Mouse (Mus musculus) stomach, embryonic 15.5 days (tissue): Measurements from ENCODE around the gene Trio. TPM values are rescaled to one million over a fixed set of nuclear protein-coding genes. Genes with fewer than 3 reads are reported as not detected.

Experiments
- ATAC-seq: fragments of 200-750 bp; cut with Nextera tagmentation; 2 replicates; pipeline ENCODE4 v1.8.0; 2017; ENCODE audit warnings: low read depth, moderate number of reproducible peaks, moderate TSS enrichment; ENCODE audit not compliant: insufficient read depth, low FRiP score
- H3K27ac ChIP-seq: fragments of 300-500 bp; sonication (generic); 2 replicates; pipeline ENCODE4 v1.5.1; 2015; ENCODE audit warnings: mild to moderate bottlenecking, inconsistent platforms
- H3K27me3 ChIP-seq: fragments of 300-500 bp; sonication (generic); replicated peaks from 2 replicates; pipeline ENCODE4 v1.6.1; 2015; ENCODE audit warnings: inconsistent platforms
- H3K36me3 ChIP-seq: fragments of 300-500 bp; sonication (generic); 2 replicates; pipeline ENCODE4 v1.6.1; 2015; ENCODE audit warnings: inconsistent platforms
- H3K4me1 ChIP-seq: fragments of 300-500 bp; sonication (generic); 2 replicates; pipeline ENCODE4 v1.6.1; 2015; ENCODE audit warnings: inconsistent platforms
- H3K4me2 ChIP-seq: fragments of 300-500 bp; sonication (generic); 2 replicates; pipeline ENCODE4 v1.6.1; 2015; ENCODE audit warnings: mild to moderate bottlenecking, inconsistent platforms
- H3K4me3 ChIP-seq: fragments of 300-500 bp; sonication (generic); replicated peaks from 2 replicates; pipeline ENCODE4 v1.5.1; 2015; ENCODE audit warnings: inconsistent platforms
- H3K9ac ChIP-seq: fragments of 300-500 bp; sonication (generic); 2 replicates; pipeline ENCODE4 v1.6.1; 2015; ENCODE audit warnings: inconsistent platforms
- H3K9me3 ChIP-seq: fragments of 300-500 bp; sonication (generic); 2 replicates; pipeline ENCODE4 v1.6.1; 2016; ENCODE audit warnings: inconsistent platforms
- WGBS: fragments of 180-500 bp; shearing (Covaris S2); methylation state at CpG from one replicate; pipeline ENCODE4 v1.1.7; 2015; 5-methylcytosine and 5-hydroxymethylcytosine counted together
- polyA plus RNA-seq: library from polyadenylated mRNA; unstranded; fragments of >200 nt; fragmentation: Nextera tagmentation; extraction: Ambion mirVana; gene quantifications from 2 replicates; pipeline ENCODE4 v1.2.1, GENCODE M21; 2015

The Trio gene
- polyA plus RNA-seq, 1 experiment from 2014 or later, result 26.7 TPM

DNA sequence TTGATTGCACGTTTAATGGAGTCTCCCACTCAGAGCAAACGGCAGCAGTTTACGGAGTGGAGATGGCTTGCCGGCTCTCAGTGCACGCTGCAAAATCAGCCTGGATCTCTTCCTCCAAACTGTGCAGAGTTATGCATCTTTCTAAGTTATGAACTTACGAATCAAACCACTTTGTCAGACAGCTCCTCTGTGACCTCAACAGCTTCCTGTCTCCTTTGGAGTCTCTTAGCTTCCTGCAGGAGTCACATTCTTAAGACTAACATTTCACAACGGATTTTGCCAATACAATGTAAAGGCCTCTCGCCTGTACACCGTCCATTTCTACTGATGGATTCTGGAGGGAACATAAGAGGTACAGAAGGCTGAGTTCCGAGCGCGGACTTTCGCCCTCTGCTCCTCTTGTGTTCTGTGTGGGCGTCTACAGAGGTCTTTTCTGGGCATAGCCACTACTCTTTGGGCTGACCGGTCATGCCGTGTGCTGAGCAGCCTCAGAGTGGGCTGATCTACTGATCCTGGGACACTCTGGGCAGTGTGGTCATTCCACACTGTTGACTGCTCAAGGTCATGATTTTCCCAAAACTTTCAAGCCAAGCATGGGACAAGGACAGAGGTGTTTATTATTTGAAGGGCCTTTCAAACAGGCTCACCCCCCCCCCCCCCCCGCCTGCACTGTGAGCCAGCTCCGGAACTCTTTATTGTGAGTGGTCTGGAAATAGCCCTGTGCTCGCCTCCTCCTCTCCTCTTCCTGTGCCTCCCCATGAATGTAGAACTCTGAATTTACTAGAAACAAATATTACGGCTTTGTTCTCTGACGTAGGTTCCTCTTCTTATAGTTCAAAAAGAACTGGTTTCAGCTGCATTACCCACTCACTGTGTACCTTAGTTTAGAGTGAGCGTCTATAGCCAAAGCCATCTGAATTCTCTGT, 229.4 kb downstream of the Trio start:
- no peak overlapping the region for H3K9ac ChIP-seq
- no peaks in the 10 kb centered on the region for H3K27me3 ChIP-seq
- H3K9me3 ChIP-seq, result no peaks in the 10 kb centered on the region
- 51% methylated on average over 22 of the region's 22 CpGs for WGBS
- ATAC-seq, result peak; percentile 32; the same call in 1 of the 2 replicates
- H3K4me2 ChIP-seq, result no peak overlapping the region
- H3K36me3 ChIP-seq, result no peaks in the 10 kb centered on the region
- H3K4me3 ChIP-seq, result no peak overlapping the region
- H3K4me1 ChIP-seq, result peaks cover 24% of the 10 kb centered on the region; the same call in 1 of the 2 replicates
- H3K27ac ChIP-seq, result peak overlapping the region; percentile 67; the same call in 1 of the 2 replicates

DNA sequence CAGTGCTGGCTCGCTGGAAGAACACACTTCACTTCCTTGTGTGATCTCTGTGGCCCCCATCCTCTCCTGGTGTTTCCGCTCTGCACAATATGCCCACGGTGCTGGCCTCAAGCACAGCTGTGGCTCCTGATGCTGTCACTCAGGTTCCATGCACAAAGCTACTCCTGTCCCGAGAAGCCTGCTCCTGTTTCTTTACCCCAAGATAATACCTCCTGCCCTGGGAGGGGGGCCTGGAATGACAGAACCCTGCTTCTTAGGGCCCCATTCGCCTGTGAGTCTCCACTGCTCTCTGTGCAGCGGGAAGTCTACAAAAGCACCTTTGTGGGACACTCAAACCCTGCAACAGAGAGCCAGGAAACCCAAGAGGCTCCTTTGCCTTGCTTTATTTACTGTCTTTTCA, 232.4 kb downstream of the Trio start:
- H3K9ac ChIP-seq, result no peak overlapping the region
- H3K36me3 ChIP-seq, result no peaks in the 10 kb centered on the region
- H3K27ac ChIP-seq, result no peak overlapping the region
- H3K9me3 ChIP-seq, result no peaks in the 10 kb centered on the region
- H3K4me3 ChIP-seq, result no peak overlapping the region
- H3K4me1 ChIP-seq, result peaks cover 43% of the 10 kb centered on the region
- 59% methylated on average over 6 of the region's 6 CpGs for WGBS
- H3K4me2 ChIP-seq, result no peak overlapping the region
- no peak for ATAC-seq
- H3K27me3 ChIP-seq, result no peaks in the 10 kb centered on the region

- H3K27ac ChIP-seq, result no peak overlapping the region
- peaks cover 48% of the 10 kb centered on the region for H3K4me1 ChIP-seq
- WGBS, result 37% methylated on average over 11 of the region's 11 CpGs
- H3K9me3 ChIP-seq, result no peaks in the 10 kb centered on the region
- H3K36me3 ChIP-seq, result no peaks in the 10 kb centered on the region
- no peak overlapping the region for H3K9ac ChIP-seq
- ATAC-seq, result no peak
- H3K4me3 ChIP-seq, result no peak overlapping the region
- H3K4me2 ChIP-seq, result no peak overlapping the region
- H3K27me3 ChIP-seq, result no peaks in the 10 kb centered on the region
These were observed 233.2 kb downstream of the Trio start for GRCm38 (mm10) chr15:27792473-27792872.

DNA sequence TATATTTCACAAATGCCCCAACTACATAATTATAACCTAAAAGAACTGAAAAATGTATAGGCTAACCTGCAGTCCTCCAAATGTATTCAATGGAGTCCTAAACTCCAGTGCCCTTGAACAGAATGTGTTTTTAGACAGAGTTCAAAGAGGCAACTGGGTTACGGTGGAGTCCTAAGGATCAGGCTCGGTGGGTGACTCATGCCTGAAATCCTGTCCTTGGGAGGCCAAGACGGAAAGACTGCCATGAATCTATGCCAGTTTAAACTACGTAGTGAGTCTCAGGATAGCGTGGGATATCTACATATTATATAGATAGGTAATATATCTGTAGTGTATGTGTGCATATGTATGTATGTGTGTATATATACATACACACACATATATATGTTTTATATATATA, 234.5 kb downstream of the Trio start:
- Histone ChIP-seq H3K4me1 (peaks cover 43% of the 10 kb centered on the region), H3K27ac (no peak overlapping the region)
- no peak for ATAC-seq

GRCm38 (mm10) chr15:27790699-27791098, 234.9 kb downstream of the Trio start:
- H3K4me2 ChIP-seq, result no peak overlapping the region
- H3K9ac ChIP-seq, result no peak overlapping the region
- H3K4me3 ChIP-seq, result no peak overlapping the region
- H3K4me1 ChIP-seq, result peaks cover 42% of the 10 kb centered on the region
- no peak for ATAC-seq
- no peak overlapping the region for H3K27ac ChIP-seq
- no peaks in the 10 kb centered on the region for H3K9me3 ChIP-seq
- 82% methylated on average over 6 of the region's 6 CpGs for WGBS
- no peaks in the 10 kb centered on the region for H3K36me3 ChIP-seq
- H3K27me3 ChIP-seq, result no peaks in the 10 kb centered on the region

More for the DNA sequence above, 234.5 kb downstream of the Trio start:
- Histone ChIP-seq H3K9ac (no peak overlapping the region), H3K27me3 (no peaks in the 10 kb centered on the region), H3K9me3 (no peaks in the 10 kb centered on the region), H3K4me2 (no peak overlapping the region), H3K4me3 (no peak overlapping the region), H3K36me3 (no peaks in the 10 kb centered on the region)
- 88% methylated on average over 5 of the region's 5 CpGs for WGBS

DNA sequence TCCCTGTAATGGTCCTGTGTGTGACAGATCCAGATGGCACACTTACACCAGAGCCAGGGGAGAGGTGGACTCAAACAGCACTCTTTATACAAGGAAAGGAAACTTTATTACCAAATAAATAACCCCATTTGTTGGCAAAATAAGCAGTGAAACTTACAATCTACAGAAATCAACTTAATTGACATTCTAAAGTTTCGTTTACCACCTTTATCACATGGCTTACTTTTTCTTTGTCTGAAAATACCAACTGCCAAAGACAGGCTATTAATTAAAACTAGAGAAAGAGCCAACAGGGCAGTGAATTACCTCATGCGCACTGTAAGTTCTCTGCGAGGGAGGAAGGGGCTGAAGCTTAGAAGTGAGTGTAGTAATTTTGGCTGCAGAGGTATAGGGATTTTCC, 236.3 kb downstream of the Trio start:
- H3K4me3 ChIP-seq, result no peak overlapping the region
- H3K36me3 ChIP-seq, result no peaks in the 10 kb centered on the region
- H3K9ac ChIP-seq, result no peak overlapping the region
- ATAC-seq, result no peak
- peak overlapping the region; percentile 91 for H3K27ac ChIP-seq
- no peaks in the 10 kb centered on the region for H3K27me3 ChIP-seq
- H3K4me1 ChIP-seq, result peaks cover 51% of the 10 kb centered on the region
- 49% methylated on average over 3 of the region's 3 CpGs for WGBS
- H3K4me2 ChIP-seq, result no peak overlapping the region
- no peaks in the 10 kb centered on the region for H3K9me3 ChIP-seq

- H3K27ac ChIP-seq, result peak overlapping the region; percentile 91
- no peaks in the 10 kb centered on the region for H3K36me3 ChIP-seq
- 32% methylated on average over 17 of the region's 17 CpGs for WGBS
- H3K9me3 ChIP-seq, result no peaks in the 10 kb centered on the region
- ATAC-seq, result peak; percentile 67
- peak overlapping the region; percentile 43 for H3K9ac ChIP-seq
- peak overlapping the region; percentile 47 for H3K4me3 ChIP-seq
- H3K27me3 ChIP-seq, result no peaks in the 10 kb centered on the region
- peaks cover 60% of the 10 kb centered on the region for H3K4me1 ChIP-seq
- H3K4me2 ChIP-seq, result peak overlapping the region; percentile 49
These were observed 237.4 kb downstream of the Trio start for GRCm38 (mm10) chr15:27788122-27788759.

DNA sequence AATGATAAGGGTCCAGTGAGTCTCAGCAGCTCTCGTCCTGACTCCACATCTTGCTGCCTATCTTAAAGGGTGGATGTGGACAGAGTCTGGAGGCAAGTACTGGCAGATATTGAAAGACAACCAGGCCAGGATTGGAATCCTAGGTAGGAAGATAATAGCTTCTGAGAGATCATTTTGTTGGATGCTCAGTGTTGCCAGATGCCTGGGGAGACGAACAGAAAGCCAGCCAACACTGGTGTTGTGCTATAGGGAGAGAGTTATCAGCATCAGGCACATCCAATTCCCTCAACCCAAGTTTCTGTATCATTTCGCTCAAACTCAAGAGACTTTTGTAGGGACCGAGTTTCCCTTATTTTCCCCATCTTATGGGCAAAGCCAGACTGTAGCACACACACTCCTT, 238.5 kb downstream of the Trio start:
- no peaks in the 10 kb centered on the region for H3K27me3 ChIP-seq
- no peaks in the 10 kb centered on the region for H3K36me3 ChIP-seq
- peaks cover 51% of the 10 kb centered on the region for H3K4me1 ChIP-seq
- peak overlapping the region; percentile 47 for H3K4me3 ChIP-seq
- no peak overlapping the region; the same call in 1 of the 2 replicates for H3K9ac ChIP-seq
- no peaks in the 10 kb centered on the region for H3K9me3 ChIP-seq
- 52% methylated on average over 4 of the region's 4 CpGs for WGBS
- peak overlapping the region; percentile 91 for H3K27ac ChIP-seq
- peak overlapping the region; percentile 49 for H3K4me2 ChIP-seq
- no peak for ATAC-seq

- Histone ChIP-seq H3K9ac (no peak overlapping the region), H3K27me3 (no peaks in the 10 kb centered on the region), H3K4me3 (peak overlapping the region; percentile 47), H3K4me2 (peak overlapping the region; percentile 49), H3K27ac (peak overlapping the region; percentile 67), H3K4me1 (peaks cover 57% of the 10 kb centered on the region), H3K36me3 (no peaks in the 10 kb centered on the region), H3K9me3 (no peaks in the 10 kb centered on the region)
- 49% methylated on average over 11 of the region's 11 CpGs for WGBS
- ATAC-seq, result no peak
These were observed 239.2 kb downstream of the Trio start for GRCm38 (mm10) chr15:27786418-27786817.

DNA sequence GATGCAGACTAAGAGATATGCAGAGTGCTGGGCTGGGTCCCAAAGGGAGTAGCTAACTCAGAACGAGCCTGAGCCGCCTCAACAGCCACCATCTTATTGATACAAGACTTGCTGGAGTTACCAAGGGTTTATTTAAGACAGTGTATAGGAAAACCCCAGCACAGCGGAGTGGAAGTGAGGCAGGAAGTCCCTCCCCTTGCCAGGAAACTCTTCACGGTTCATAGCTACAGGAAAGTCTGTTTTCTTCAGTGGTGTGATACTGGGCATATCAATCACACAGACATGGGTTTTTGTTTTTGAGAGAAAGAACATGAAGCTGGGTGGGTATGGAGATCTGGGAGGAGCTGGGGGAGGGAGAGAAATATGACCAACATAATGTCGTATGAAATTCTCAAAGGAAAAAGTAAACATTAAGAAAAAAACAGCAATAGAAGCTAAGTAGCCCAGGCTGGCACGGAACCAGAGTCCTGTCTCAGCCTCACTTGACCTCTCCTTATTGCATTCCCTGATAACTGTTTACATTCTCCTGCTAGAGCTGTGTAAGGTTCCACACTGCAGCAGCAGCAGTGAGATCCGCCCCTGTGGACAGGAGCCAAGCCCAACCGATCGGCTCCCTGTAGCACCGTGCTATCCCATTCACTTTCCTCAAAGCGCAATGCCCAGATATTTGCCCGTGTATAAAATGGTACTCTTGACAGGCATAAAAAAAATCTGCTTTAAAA, 240.2 kb downstream of the Trio start:
- Histone ChIP-seq H3K9ac (no peak overlapping the region), H3K36me3 (no peaks in the 10 kb centered on the region)
- ATAC-seq, result peak; percentile 56; the same call in 1 of the 2 replicates

GRCm38 (mm10) chr15:27784126-27784563, 241.5 kb downstream of the Trio start:
- peaks cover 65% of the 10 kb centered on the region for H3K4me1 ChIP-seq
- ATAC-seq, result no peak

More for the DNA sequence above, 240.2 kb downstream of the Trio start:
- peaks cover 64% of the 10 kb centered on the region for H3K4me1 ChIP-seq
- H3K9me3 ChIP-seq, result no peaks in the 10 kb centered on the region
- peak overlapping the region; percentile 34 for H3K4me2 ChIP-seq
- WGBS, result 23% methylated on average over 12 of the region's 12 CpGs
- peak overlapping the region; percentile 23; the same call in 1 of the 2 replicates for H3K4me3 ChIP-seq
- no peaks in the 10 kb centered on the region for H3K27me3 ChIP-seq
- peak overlapping the region; percentile 78 for H3K27ac ChIP-seq

More at GRCm38 (mm10) chr15:27784126-27784563, 241.5 kb downstream of the Trio start:
- Histone ChIP-seq H3K27ac (peak overlapping the region; percentile 90), H3K9me3 (no peaks in the 10 kb centered on the region), H3K4me2 (peak overlapping the region; percentile 38), H3K4me3 (0 out of 2 replicates have a peak overlapping the region, but pooled peaks have one; percentile 4), H3K27me3 (no peaks in the 10 kb centered on the region), H3K9ac (no peak overlapping the region), H3K36me3 (no peaks in the 10 kb centered on the region)
- 26% methylated on average over 10 of the region's 10 CpGs for WGBS
